Mouse (Mus musculus): ENCODE results near the gene Htr1a. TPM values are rescaled to one million over a fixed set of nuclear protein-coding genes. Genes with fewer than 3 reads are reported as not detected.

The Htr1a gene
- not detected for polyA plus RNA-seq (2012; fragmentation: generic; extraction: Trizol)

DNA sequence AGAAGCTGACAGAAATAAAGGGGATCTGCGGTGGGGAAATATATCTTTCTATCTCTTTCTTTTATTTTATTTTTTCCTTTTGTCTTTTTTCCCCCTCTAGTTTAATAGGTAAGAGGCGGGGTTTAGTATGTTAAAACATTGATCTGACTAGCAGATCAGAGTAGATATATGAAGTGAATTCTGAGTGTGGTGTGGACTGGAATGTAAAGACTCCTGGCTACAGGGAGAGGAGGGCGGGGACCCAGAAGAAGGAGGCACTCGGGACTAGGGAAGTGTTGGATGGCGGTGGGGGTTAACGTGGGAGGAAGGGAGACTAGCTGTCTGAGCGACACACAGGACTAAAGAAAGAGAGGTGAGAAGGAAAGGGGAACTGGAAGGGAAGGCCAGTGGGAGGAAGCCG, at the start of gene Htr1a:
Htr1a (plus strand) TSS at position 301 of the 400 bp plus-strand sequence.
- TF ChIP-seq MAX (IDR thresholded peaks at IDR 0.05; ENCODE audit: low read depth) (no peak), POLR2A (IDR thresholded peaks at IDR 0.05; ENCODE audit: insufficient read length, low read depth) (no peak), POLR2AphosphoS2 (IDR thresholded peaks at IDR 0.05; ENCODE audit: insufficient read length, low read depth) (no peak), E2F4 (IDR thresholded peaks at IDR 0.05; ENCODE audit: insufficient read depth) (no peak), USF1 (IDR thresholded peaks at IDR 0.05; ENCODE audit: low read depth) (no peak)
- Histone ChIP-seq H3K36me3 (ENCODE audit: control insufficient read depth, insufficient read depth) (no peaks in the 10 kb centered on the region), H3K27me3 (ENCODE audit: control insufficient read depth, insufficient read depth, insufficient read length) (no peaks in the 10 kb centered on the region), H3K4me3 (no peak within 1 kb of the TSS), H3K4me2 (ENCODE audit: low read depth) (no peak within 1 kb of the TSS), H3K79me2 (ENCODE audit: control insufficient read depth, insufficient read depth) (no peaks in the 10 kb centered on the region), H3ac (ENCODE audit: control insufficient read depth, insufficient read length) (no peak within 1 kb of the TSS)

DNA sequence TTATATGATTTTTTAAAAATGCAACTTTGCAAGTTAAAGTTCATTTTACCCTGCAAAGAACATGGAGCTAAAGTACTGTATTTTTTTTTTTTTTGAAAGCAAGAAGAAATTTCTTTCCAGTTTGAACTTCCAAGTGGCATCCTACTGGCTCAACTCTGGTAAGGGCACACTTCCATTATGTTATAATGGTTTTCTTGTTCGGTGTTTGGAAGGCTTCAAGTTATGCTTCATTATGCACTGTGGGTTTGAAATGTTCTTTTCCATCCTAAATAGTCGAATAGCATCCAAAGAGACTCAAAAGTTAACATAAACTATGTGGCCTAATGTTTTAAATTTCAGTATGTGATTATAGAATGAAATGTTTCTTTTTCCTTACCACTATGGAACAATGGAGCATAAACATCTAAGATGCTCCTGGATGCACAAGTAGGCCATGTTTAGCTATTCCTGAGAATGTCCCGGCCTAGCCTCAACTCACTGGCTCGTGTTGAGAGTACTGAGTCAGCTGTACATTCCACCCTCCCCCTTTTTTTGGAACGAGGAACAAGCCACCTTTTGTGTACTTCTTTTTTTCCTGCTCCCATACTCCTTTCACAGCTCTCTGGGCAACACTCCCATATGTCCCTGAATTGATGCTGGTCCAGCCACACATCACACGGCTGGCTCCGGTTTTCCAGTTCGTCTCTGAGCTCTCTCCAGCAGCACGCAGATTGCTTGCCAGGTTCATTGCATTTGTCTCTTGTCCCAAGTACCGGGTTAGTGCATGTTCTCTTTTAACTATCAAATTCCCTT, 31.7 kb upstream of the Htr1a start:
- no peaks in the 10 kb centered on the region for H3K27me3 ChIP-seq (ENCODE audit: control insufficient read depth, insufficient read depth, insufficient read length)
- no peaks in the 10 kb centered on the region for H3K79me2 ChIP-seq (ENCODE audit: control insufficient read depth, insufficient read depth)
- H3ac ChIP-seq (ENCODE audit: control insufficient read depth, insufficient read length): no peak overlapping the region
- TF ChIP-seq REST (IDR thresholded peaks at IDR 0.05; ENCODE audit: insufficient read depth, insufficient read length) (no peak), MAX (IDR thresholded peaks at IDR 0.05; ENCODE audit: low read depth) (no peak), POLR2A (IDR thresholded peaks at IDR 0.05; ENCODE audit: insufficient read length, low read depth) (no peak), USF1 (IDR thresholded peaks at IDR 0.05; ENCODE audit: low read depth) (no peak), MYOG (IDR thresholded peaks at IDR 0.05; ENCODE audit: control insufficient read depth in 1 of 3, insufficient read depth in 1 of 3, insufficient read length in 2 of 3, low read depth in 2 of 3) (no peak), CEBPB (IDR thresholded peaks at IDR 0.05; ENCODE audit: insufficient read depth, poor library complexity, severe bottlenecking) (no peak), E2F4 (IDR thresholded peaks at IDR 0.05; ENCODE audit: insufficient read depth) (no peak), TCF12 (IDR thresholded peaks at IDR 0.05; ENCODE audit: insufficient read depth, poor library complexity, severe bottlenecking) (no peak)
- H3K4me3 ChIP-seq: no peak overlapping the region
- H3K36me3 ChIP-seq (ENCODE audit: control insufficient read depth, insufficient read depth): no peaks in the 10 kb centered on the region
- no peak overlapping the region for H3K4me2 ChIP-seq (ENCODE audit: low read depth)

DNA sequence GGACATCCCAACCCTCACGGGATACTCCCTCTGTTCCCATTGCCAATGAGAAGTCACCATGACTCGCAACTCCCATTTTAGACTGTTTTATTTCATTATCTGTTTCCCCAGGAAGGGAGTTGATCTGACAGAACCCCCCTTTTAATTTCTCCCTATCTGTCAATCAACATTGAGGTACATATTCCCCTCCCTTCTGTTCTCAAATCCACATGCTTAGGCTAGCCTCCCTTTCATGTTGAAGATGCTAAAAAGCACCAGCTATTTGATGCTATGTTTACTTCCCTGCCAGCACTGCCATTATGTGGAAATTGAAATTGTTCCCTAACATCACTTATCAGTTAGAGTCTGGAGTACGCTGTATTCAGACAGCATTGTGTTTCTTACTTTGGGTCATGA, 31.1 kb upstream of the Htr1a start:
- Histone ChIP-seq H3K36me3 (ENCODE audit: control insufficient read depth, insufficient read depth) (no peaks in the 10 kb centered on the region), H3ac (ENCODE audit: control insufficient read depth, insufficient read length) (no peak overlapping the region), H3K4me3 (no peak overlapping the region), H3K4me2 (ENCODE audit: low read depth) (no peak overlapping the region), H3K79me2 (ENCODE audit: control insufficient read depth, insufficient read depth) (no peaks in the 10 kb centered on the region), H3K27me3 (ENCODE audit: control insufficient read depth, insufficient read depth, insufficient read length) (no peaks in the 10 kb centered on the region)
- TF ChIP-seq POLR2A (IDR thresholded peaks at IDR 0.05; ENCODE audit: insufficient read length, low read depth): no peak
- no peak for TF ChIP-seq CEBPB (IDR thresholded peaks at IDR 0.05; ENCODE audit: insufficient read depth, poor library complexity, severe bottlenecking)
- TF ChIP-seq TCF3 (IDR thresholded peaks at IDR 0.05; ENCODE audit: insufficient read length, low read depth): no peak
- no peak for TF ChIP-seq MYOD1 (IDR thresholded peaks at IDR 0.05; ENCODE audit: control insufficient read depth in 1 of 3, insufficient read length in 2 of 3, low read depth in 2 of 3)
- no peak for TF ChIP-seq SRF (IDR thresholded peaks at IDR 0.05; ENCODE audit: control insufficient read depth, insufficient read length, low read depth)
- TF ChIP-seq POLR2AphosphoS2 (IDR thresholded peaks at IDR 0.05; ENCODE audit: insufficient read length, low read depth): no peak
- TF ChIP-seq USF1 (IDR thresholded peaks at IDR 0.05; ENCODE audit: low read depth): no peak
- TF ChIP-seq MYOG (IDR thresholded peaks at IDR 0.05; ENCODE audit: control insufficient read depth in 1 of 3, insufficient read depth in 1 of 3, insufficient read length in 2 of 3, low read depth in 2 of 3): no peak
- TF ChIP-seq E2F4 (IDR thresholded peaks at IDR 0.05; ENCODE audit: insufficient read depth): no peak
- TF ChIP-seq REST (IDR thresholded peaks at IDR 0.05; ENCODE audit: insufficient read depth, insufficient read length): no peak
- TF ChIP-seq MAX (IDR thresholded peaks at IDR 0.05; ENCODE audit: low read depth): no peak
- no peak for TF ChIP-seq TCF12 (IDR thresholded peaks at IDR 0.05; ENCODE audit: insufficient read depth, poor library complexity, severe bottlenecking)

DNA sequence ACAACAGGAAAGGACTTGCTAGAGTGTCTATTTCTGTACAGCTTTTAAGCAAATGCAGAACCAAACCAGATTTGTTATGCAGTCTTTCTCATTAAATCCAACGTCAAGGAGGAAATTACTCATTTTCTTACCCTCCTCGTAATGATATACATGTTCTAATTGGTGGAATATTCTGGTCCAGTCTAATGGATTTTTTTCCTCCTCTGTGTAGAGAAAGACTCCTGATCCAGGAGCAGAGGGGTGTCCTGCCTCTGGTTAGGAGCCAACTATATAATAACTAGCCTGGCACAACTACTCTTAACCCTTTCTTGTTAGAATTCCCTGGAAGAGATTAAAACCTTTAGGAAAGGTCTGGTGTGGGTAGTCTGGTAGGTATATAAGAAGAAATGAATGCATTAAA, 10.3 kb upstream of the Htr1a start:
- no peak overlapping the region for H3K4me2 ChIP-seq (ENCODE audit: low read depth)
- no peak for TF ChIP-seq REST (IDR thresholded peaks at IDR 0.05; ENCODE audit: insufficient read depth, insufficient read length)
- no peak for TF ChIP-seq MYOG (IDR thresholded peaks at IDR 0.05; ENCODE audit: control insufficient read depth in 1 of 3, insufficient read depth in 1 of 3, insufficient read length in 2 of 3, low read depth in 2 of 3)

DNA sequence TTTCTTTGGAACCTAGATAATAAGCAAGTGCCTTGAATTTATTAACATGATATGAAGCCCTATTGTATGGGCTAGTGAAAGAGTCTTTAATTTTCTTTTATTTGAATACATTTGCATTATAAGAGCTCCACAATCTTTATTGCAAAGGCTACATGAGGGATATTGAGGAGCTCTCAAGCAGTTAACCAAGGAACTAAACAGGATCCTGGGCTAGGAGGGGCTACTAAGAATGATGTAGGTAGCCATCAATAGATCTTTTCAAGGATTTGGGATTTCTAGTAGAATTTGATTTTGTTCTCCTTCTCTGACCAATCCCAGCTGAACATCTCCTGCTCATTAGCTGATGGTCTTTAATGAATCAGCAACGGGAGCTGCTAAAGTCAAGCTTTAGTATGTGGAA, 9.8 kb upstream of the Htr1a start:
- Histone ChIP-seq H3K79me2 (ENCODE audit: control insufficient read depth, insufficient read depth) (no peaks in the 10 kb centered on the region), H3K4me3 (no peak overlapping the region), H3K4me2 (ENCODE audit: low read depth) (no peak overlapping the region), H3K27me3 (ENCODE audit: control insufficient read depth, insufficient read depth, insufficient read length) (no peaks in the 10 kb centered on the region), H3ac (ENCODE audit: control insufficient read depth, insufficient read length) (no peak overlapping the region), H3K36me3 (ENCODE audit: control insufficient read depth, insufficient read depth) (no peaks in the 10 kb centered on the region)
- TF ChIP-seq TCF3 (IDR thresholded peaks at IDR 0.05; ENCODE audit: insufficient read length, low read depth) (no peak), MYOD1 (IDR thresholded peaks at IDR 0.05; ENCODE audit: control insufficient read depth in 1 of 3, insufficient read length in 2 of 3, low read depth in 2 of 3) (no peak), REST (IDR thresholded peaks at IDR 0.05; ENCODE audit: insufficient read depth, insufficient read length) (no peak), MAX (IDR thresholded peaks at IDR 0.05; ENCODE audit: low read depth) (no peak), SRF (IDR thresholded peaks at IDR 0.05; ENCODE audit: control insufficient read depth, insufficient read length, low read depth) (no peak), MYOG (IDR thresholded peaks at IDR 0.05; ENCODE audit: control insufficient read depth in 1 of 3, insufficient read depth in 1 of 3, insufficient read length in 2 of 3, low read depth in 2 of 3) (no peak), CEBPB (IDR thresholded peaks at IDR 0.05; ENCODE audit: insufficient read depth, poor library complexity, severe bottlenecking) (no peak), POLR2A (IDR thresholded peaks at IDR 0.05; ENCODE audit: insufficient read length, low read depth) (no peak), POLR2AphosphoS2 (IDR thresholded peaks at IDR 0.05; ENCODE audit: insufficient read length, low read depth) (no peak), USF1 (IDR thresholded peaks at IDR 0.05; ENCODE audit: low read depth) (no peak), E2F4 (IDR thresholded peaks at IDR 0.05; ENCODE audit: insufficient read depth) (no peak), TCF12 (IDR thresholded peaks at IDR 0.05; ENCODE audit: insufficient read depth, poor library complexity, severe bottlenecking) (no peak)

More for the DNA sequence above, 10.3 kb upstream of the Htr1a start:
- Histone ChIP-seq H3K79me2 (ENCODE audit: control insufficient read depth, insufficient read depth) (no peaks in the 10 kb centered on the region), H3K27me3 (ENCODE audit: control insufficient read depth, insufficient read depth, insufficient read length) (no peaks in the 10 kb centered on the region), H3K36me3 (ENCODE audit: control insufficient read depth, insufficient read depth) (no peaks in the 10 kb centered on the region), H3K4me3 (no peak overlapping the region), H3ac (ENCODE audit: control insufficient read depth, insufficient read length) (no peak overlapping the region)

Measured in myocyte (in vitro differentiated cells).